Mouse (Mus musculus): Measurements from ENCODE around the gene Birc3. TPM values are rescaled to one million over a fixed set of nuclear protein-coding genes. Genes with fewer than 3 reads are reported as not detected.
"Not testable (repeated sequence)": the region's sequence is repeated elsewhere in the genome, so short reads cannot be mapped to it uniquely, and the experiment has no call there.

Gene Birc3
- 2.4 and 3.5 TPM in 2 replicates for polyA plus RNA-seq (2012; rRNA removed)

DNA sequence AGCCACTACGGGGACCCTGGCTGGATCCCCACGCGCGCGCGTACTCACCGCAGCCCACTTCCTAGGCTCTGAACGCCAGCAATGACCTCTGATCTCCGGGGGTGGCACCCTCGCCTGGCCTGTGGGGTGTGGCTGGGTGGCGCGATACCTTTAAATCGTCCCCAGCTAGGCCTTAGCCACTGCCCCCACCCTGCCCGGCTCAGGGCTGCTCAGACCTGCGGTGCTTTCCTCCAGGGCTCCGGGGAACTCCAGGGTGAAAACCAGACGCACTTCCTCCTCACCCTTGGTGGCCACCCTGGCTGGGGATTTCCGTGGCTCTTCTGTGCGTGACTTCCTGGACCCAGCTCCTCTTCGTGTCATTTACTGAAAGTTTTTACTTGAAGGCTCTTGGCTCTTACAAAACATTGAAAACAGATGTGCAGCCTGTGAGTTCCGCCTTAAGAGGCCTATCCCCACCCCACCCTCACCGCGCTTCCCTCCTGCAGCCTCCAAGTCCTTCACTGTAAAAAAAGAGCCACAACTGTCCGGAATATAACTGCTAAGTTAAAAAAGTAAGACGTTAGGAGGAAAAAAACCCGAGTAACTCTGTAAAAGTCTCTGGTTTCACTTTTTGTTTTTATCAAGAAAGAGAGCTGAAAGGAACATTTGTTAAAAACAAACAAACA is at the start of gene Birc3:
TSS of gene Birc3 (minus strand) at position 412 of the 665 bp plus-strand sequence.
- DNase-seq (ENCODE audit: extremely low spot score in 1 of 2, low spot score in 1 of 2), result peak in 1 of 2 experiments; percentile 10

DNA sequence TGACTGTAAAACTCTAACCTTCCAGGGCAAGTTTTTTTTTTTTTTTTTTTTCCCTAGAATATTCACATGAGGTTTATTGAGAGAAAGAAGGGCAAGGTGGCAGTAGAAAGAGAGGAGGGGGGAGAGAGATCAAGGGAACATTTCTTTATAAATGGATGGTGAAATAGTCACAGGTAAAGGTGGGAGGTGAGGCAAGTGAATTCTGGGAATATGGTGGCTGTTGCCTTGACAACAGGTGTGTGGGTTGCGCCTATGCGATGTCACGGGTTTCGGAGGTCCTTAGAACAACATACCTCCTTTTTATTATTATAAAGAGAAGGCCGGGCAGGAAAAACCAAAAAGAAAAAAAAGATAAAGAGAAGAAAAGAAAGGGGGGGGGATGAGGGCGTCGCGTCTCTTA is 41.9 kb upstream of the Birc3 start:
- DNase-seq (ENCODE audit: extremely low spot score in 1 of 2, low spot score in 1 of 2), result no peak

DNA sequence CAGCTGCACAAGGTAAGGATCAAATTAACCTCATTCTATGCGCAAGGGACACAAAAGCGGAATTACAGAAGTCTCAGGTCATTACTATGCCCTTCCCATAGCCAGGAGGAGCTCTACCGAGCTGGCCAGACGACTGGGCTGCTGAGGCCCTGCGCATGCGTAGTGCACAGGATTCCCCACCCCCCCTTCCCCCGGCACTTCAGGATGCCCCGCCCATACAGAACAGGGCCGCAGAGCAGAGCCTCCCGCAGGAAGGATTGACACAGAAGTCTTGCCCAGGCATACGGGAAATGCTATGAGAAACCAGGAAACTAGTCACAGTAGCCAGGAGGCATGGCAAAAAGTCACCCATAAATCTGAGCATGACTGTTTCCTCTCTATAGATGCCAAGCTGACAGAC is 41.5 kb upstream of the Birc3 start:
- peak in 1 of 2 experiments; percentile 30 for DNase-seq (ENCODE audit: extremely low spot score in 1 of 2, low spot score in 1 of 2)

DNA sequence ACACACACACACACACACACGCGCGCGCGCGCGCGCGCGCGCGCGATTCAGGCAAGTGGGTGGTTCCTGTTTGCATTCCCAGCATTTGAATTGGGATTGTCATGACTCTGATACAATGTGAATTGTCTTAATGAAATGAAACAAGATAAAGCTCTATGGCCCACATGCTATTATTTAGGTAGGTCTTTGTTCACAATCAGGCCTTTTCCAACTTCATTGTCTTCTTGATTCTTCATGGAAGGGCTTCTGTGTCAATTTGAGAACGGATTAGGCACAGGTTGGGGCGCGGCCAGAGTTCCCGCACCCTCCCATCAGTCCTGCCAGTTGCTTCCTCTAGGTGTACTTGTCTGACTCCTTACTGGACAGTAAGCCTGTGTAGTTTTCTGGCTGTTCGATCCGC is 41.0 kb upstream of the Birc3 start:
- no peak for DNase-seq (ENCODE audit: extremely low spot score in 1 of 2, low spot score in 1 of 2)

DNA sequence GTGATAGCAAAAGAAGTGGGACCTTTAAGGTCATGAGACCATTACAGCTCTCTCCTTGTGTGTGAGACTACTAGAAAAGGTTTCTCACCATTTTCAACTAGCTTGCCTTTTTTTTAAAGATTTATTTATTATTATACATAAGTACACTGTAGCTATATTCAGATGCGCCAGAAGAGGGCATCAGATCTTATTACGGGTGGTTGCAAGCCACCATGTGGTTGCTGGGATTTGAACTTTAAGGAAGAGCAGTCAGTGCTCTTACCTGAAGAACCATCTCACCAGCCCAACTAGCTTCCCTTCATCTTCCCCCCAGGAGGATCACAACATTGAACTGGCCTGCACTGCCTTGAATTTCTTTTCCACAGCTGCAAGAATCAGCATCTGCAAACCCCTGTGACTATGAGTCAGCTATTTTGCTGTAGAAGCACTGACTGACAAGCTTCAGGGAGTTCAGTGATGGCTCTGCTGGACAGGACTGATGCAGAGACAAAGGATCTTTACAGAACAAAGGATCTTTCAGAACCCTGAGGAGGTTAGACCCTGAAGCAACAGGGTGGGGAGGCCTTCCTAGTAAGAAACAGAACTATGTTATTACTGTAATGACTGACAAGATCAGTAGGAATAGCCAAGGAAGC is 34.5 kb upstream of the Birc3 start:
- no peak for DNase-seq (ENCODE audit: extremely low spot score in 1 of 2, low spot score in 1 of 2)

DNA sequence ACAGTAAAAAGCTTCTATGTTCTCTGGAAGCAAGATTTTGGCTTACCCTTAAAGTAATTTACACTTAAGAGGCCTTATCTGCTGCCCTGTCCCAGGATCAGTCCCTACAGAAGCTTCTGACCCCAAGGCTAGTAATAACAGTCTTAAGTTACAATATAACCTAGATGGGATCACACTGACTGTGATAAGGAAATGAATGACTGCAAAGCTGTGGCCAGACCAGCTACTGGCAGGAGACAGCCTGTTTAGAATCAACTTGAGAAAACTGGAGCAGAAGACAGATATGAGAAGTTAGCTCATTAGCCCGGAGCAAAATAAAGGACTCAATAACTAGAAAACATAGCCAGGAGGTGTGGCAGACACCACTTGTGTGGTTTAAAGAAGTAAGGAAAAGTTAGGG is 33.6 kb upstream of the Birc3 start:
- DNase-seq (ENCODE audit: extremely low spot score in 1 of 2, low spot score in 1 of 2), result no peak

DNA sequence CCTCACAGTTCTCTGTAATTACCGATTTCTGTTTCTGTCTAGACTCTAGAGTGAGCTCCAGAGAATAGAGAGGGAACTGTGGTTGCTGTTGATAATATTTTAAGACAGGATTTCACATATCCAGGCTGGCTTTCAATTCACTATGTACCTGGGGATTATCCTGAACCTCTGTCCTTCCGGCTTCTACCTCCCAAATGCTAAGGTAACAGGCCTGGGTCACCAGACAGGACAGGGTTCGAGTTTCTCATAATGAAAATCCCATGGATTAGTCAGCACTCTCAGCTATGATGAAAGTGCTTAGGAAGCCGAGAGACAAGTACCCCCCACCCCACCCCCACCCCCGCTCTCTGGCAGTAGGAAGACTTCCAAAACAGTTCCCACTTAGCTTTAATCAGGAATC is 30.8 kb upstream of the Birc3 start:
- no peak for DNase-seq (ENCODE audit: extremely low spot score in 1 of 2, low spot score in 1 of 2)

DNA sequence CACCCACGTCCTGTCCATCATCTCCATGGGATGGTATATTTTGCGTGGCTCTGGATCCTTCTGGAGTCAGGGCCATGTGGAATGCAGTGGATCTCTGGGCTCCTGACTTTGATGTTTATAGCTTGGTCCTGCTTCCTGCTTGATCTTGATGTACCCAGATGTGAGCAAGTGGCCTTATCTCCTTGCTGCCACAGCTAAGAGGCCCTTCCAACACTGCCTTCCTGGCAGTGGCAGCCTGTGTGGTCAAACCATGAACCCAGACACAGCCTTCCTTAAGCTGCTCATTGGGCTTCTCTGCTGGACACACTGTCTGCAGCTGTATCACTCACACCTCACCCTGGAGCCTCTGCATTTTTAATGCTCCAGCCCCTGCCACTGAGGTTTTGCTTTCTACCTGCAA is 30.3 kb upstream of the Birc3 start:
- no peak for DNase-seq (ENCODE audit: extremely low spot score in 1 of 2, low spot score in 1 of 2)

DNA sequence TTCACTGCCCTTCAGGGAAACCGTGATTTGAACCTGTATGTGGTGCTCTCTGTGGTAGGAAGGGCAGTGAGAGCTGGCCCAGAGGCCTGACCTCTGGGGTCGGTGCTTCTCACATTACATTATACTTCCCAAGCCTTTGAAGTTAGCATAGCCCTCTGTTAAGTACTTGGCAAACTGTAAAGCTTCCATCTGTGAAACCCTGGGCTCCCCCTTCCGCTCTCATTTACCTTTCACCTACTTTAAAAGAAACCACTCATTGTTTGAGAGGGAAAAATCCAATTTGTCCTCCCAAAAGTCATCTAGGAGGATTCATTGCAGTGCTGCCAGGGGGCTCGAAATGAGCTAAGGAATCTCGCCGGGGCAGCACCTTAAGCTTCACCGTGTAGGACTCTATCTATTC is 29.3 kb upstream of the Birc3 start:
- DNase-seq (ENCODE audit: extremely low spot score in 1 of 2, low spot score in 1 of 2), result no peak

DNA sequence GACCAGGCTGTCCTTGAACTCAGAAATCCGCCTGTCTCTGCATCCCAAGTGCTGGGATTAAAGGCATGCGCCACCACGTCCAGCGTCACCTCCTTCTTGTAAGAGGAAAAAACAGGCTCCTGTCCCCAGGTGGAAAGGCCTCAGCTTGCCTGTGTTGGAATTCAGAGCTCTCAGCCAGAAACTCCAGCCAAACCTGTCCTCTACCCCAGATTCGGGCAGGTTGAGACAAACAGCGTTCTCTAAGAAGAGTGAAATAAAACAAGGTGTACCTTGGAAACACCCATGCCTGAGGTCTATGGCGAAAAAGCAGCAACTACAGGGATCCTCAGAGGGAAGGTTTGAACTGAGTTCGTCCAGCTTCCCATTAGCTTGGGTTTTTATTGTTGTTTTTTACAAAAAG is 28.0 kb upstream of the Birc3 start:
- no peak for DNase-seq (ENCODE audit: extremely low spot score in 1 of 2, low spot score in 1 of 2)

DNA sequence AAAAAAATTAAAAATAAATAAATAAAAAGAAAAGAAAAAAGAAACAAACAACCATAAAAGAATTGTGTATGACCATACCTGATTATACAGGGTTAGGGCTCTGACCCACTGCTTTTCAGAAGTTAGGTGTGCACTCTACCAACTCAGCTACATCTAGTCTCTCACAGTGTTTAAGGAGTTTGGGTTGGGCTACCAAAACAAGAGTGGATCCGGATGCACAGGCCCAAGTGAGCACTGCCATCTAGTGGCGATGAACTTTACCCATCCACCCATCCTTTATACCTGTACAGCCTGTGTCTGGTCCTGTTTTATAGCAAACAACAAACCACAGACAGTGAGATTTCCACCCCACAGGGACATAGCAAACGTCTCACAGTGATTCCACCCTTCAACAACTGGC is 24.5 kb upstream of the Birc3 start:
- DNase-seq (ENCODE audit: extremely low spot score in 1 of 2, low spot score in 1 of 2), result peak; percentile 15 to 83

DNA sequence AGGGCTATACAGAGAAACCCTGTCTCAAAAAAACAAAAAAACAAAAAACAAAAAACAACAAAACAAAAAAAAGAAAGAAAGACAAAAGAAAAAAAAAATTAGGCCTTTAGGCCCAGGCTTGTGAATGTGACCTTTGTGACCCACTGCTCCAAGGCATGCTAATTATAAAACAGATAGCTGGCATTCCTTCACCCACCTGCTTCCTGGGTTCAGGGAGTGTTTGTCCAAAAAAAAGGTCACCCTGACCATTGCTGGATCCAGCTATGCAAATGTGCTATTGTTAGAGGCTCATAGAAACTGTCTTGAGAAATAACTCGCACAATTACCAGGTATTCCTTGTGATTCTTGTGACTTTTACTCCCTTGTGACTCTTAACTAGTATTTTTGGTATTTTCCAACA is 18.8 kb upstream of the Birc3 start:
- DNase-seq (ENCODE audit: extremely low spot score in 1 of 2, low spot score in 1 of 2), result not testable (repeated sequence)

DNA sequence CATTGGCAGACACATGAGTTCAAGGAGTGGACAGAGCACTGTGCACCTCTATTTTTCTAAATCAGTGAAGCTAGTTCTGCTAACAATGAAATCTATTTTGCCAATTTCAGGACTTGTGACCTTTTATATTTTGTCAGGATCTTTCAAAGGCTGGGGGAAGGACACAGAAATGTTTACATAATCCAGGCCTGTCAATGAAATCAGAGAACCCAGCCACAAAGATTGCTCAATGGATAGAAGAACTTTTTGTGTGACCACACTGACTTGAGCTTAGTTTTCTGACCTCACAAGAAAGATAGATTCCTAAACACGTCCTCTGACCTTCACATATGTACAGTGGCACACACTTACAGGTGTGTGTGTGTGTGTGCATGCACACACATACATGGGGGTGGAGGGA is 18.2 kb upstream of the Birc3 start:
- no peak for DNase-seq (ENCODE audit: extremely low spot score in 1 of 2, low spot score in 1 of 2)

DNA sequence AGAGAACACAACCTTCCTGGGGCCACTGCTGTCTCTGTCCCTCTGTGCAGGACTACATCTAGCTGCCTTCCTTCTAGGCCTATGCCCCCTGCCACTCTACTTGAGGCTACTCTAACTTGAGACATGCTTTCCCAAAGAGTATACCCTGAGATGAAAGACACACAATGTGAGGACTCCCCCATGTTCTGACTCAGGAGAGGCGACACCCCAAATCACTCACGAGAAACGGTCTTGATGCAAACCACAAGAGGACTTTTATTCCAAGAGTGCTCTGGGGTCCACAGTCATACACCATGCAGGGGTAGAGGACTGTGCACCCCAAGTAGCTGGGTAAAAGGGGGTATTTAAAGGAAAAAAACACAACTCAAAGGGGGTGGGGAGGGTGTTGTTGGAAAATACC is 11.4 kb upstream of the Birc3 start:
- DNase-seq (ENCODE audit: extremely low spot score in 1 of 2, low spot score in 1 of 2), result no peak

DNA sequence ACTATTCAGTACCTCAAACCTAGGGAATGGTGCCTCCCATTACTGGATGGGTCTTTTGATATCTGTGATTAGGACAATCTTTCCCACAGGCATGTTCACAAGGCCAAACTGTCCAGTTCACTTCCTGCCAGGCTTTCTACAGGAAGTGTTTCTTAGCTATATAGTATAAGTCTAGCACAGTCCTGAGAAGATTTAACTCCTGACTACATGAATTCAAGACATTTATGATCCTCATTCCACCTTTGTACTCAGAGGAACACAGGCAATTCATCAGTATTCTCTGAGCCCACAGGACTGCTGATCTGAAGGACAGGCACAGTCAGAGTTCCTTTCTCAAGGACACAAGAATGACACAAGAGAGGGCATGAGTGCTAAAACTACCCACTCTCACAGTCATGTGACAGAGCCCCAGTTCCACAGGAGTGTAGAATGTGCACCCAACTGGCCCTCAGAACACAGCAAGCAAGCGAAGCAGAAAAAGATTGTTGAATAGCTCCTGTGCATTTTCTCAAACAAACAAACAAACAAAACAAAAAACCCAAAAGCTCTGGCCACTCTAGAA is 9.4 kb upstream of the Birc3 start:
- DNase-seq (ENCODE audit: extremely low spot score in 1 of 2, low spot score in 1 of 2), result no peak

DNA sequence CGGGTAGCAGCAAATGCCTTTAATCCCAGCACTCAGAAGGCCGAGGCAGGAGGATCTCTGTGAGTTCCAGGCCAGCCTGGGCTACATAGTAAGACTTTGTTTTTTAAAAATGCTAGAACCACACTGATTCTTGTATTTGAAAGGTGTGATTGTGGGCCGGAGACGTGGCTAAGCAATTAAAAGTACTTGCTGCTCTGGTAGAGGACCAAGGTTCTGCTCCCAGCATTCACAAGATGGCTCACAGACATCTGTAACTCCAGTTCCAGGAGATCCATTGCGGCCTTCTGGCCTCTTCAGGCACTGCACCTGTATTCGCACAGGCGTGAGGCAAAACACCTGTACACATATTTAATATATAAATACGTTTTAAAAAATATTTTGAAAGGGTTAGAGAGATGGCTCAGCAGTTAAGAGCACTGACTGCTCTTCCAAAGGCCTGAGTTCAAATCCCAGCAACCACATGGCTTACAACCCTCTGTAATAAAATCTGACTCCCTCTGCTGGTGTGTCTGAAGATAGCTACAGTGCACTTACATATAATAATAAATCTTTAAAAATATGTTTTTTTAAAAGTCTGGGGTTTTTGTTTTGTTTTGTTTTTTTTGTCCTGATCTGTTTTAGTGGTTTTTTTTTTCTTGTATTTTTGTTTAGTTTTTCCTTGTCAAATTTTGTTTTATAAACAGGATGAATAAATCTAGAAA is 675 bp upstream of the Birc3 start:
- DNase-seq (ENCODE audit: extremely low spot score in 1 of 2, low spot score in 1 of 2), result no peak

DNA sequence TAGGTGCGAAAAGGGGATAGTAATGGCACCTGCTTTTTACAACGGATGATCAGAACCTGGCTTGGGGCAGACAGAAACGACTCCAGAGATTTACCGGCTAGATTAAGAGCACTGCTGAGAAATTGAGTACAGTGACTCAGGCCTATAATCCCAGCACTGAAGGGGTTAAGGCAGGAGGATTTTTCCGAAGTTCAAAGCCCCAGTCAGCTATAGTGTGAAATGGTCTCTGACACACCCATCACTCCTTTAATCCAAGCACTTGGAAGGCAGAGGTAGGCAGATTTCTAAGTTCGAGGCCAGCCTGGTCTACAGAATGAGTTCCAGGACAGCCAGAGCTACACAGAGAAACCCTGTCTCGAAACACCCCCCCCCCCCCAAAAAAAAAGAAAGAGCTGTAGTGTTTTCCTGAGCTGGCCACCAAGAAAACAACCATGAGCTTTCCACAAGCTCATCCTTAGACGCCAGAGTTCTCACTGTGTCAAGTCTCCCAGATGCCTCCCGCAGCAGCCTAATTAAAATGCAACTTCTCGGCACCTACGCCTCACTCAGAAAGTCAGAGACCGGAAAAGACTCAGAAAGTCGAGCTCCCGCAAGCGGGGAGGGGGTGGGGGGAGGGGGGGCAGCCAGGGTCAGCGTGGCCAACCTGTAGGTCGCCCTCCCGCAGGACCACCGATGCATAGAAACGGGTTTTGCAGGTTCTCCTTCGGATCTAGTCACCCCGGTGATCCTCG is 777 bp downstream of the Birc3 start:
- DNase-seq (ENCODE audit: extremely low spot score in 1 of 2, low spot score in 1 of 2), result peak in 1 of 2 experiments; percentile 32

DNA sequence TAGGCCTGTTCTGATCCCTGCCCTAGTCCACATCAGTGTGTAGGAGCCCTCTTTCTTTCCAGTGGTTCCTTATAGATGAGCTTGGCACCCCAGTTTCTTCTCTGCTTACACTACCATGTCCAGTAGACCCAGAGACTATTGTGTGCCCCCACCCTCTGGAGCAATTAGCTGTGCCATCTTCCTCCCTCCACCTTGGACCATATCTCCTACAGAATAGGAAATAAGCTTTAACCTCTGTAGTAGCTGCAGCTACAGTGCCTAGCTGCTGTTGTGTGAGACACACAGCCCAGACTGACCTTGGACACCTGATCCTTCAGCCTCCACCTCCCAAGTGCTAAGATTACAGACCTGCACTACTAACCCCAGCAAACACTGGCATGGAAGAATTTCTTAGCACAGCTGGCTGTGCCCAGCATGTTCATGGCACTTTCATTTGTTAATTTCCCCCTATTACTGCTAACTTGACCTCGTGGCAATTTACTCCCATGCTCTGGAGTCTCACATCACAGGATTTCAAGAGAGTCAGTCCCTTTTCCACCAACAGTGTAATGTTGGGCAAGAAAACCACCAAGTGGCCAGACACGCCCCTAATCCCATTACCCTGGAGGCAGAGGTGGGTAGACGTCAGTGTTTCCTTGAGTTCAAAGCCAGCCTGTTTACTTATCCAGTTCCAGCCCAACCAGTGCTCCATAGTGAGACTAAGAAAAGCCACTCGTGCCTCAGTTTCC is 1.5 kb downstream of the Birc3 start:
- no peak for DNase-seq (ENCODE audit: extremely low spot score in 1 of 2, low spot score in 1 of 2)

DNA sequence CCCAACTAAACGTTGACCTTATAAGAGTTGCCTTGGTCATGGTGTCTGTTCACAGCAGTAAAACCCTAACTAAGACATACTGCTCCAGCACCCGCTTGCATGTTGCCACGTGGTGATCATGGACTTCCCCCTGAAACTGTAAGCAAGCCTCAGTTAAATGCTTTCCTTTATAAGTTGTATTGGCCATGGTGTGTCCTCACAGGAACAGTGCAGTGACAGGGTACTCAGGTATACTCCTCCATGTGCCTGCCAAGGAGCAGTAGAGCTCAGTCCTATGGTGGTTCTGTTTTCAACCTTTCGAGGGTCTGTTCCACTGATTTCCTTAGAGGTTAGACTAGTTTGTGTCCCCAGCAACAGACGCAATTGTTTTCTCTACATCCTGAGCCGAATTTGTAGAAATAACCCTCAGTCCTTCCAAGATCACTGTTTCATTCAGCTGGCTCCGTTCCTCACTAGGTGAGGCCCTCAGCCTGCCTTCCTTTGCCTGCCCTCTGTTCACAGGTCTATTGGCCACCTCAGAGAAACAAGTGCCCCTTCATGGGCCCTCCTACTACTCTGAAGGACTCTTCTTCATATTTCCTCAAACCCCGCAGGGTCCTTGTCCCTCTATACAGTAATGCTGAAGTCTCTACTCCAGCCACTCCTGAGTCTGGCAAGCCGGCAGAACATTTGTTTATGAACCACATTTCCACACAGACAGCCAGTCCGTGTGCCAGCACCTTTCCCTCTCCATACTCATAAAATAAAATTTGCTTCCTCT is 2.2 kb downstream of the Birc3 start:
- DNase-seq (ENCODE audit: extremely low spot score in 1 of 2, low spot score in 1 of 2), result no peak
